Mouse (Mus musculus) forebrain, embryonic 13.5 days (tissue): ENCODE results near the gene Kif1b. TPM values are rescaled to one million over a fixed set of nuclear protein-coding genes. Genes with fewer than 3 reads are reported as not detected.
"Not testable (repeated sequence)": the region's sequence is repeated elsewhere in the genome, so short reads cannot be mapped to it uniquely, and the experiment has no call there.

Experiments used
- ATAC-seq: fragments of 200-750 bp; cut with Nextera tagmentation; 2 replicates; pipeline ENCODE4 v1.8.0; 2017
- H3K27ac ChIP-seq: fragments of 300-500 bp; sonication (generic); 2 replicates; pipeline ENCODE4 v1.5.1; 2015; ENCODE audit warnings: inconsistent platforms, mild to moderate bottlenecking, moderate library complexity
- H3K27me3 ChIP-seq: fragments of 300-500 bp; sonication (generic); 2 replicates; pipeline ENCODE4 v1.6.1; 2015; ENCODE audit warnings: mild to moderate bottlenecking, inconsistent platforms
- H3K36me3 ChIP-seq: fragments of 300-500 bp; sonication (generic); 2 replicates; pipeline ENCODE4 v1.6.1; 2015; ENCODE audit warnings: mild to moderate bottlenecking, inconsistent platforms; ENCODE audit not compliant: poor library complexity, severe bottlenecking
- H3K4me1 ChIP-seq: fragments of 300-500 bp; sonication (generic); 2 replicates; pipeline ENCODE4 v1.6.1; 2015; ENCODE audit warnings: inconsistent platforms
- H3K4me2 ChIP-seq: fragments of 300-500 bp; sonication (generic); 2 replicates; pipeline ENCODE4 v1.6.1; 2015; ENCODE audit warnings: inconsistent platforms, mild to moderate bottlenecking, moderate library complexity
- H3K4me3 ChIP-seq: fragments of 300-500 bp; sonication (generic); 2 replicates; pipeline ENCODE4 v1.5.1; 2015; ENCODE audit warnings: mild to moderate bottlenecking, inconsistent platforms
- H3K9ac ChIP-seq: fragments of 300-500 bp; sonication (generic); 2 replicates; pipeline ENCODE4 v1.6.1; 2015; ENCODE audit warnings: mild to moderate bottlenecking, inconsistent platforms
- H3K9me3 ChIP-seq: fragments of 300-500 bp; sonication (generic); replicated peaks from 2 replicates; pipeline ENCODE4 v1.6.1; 2016; ENCODE audit warnings: inconsistent platforms
- WGBS: fragments of 180-500 bp; shearing (Covaris S2); methylation state at CpG from one replicate; pipeline ENCODE4 v1.1.7; 2015; 5-methylcytosine and 5-hydroxymethylcytosine counted together
- polyA plus RNA-seq: library from polyadenylated mRNA; unstranded; fragments of >200 nt; fragmentation: Nextera tagmentation; extraction: Ambion mirVana; gene quantifications from 2 replicates; pipeline ENCODE4 v1.2.1, GENCODE M21; 2015

Gene Kif1b
- polyA plus RNA-seq, 1 experiment from 2014 or later: 136 TPM

- Histone ChIP-seq H3K9me3 (no peaks in the 10 kb centered on the region), H3K4me2 (no peak overlapping the region), H3K9ac (no peak overlapping the region), H3K27me3 (no peaks in the 10 kb centered on the region), H3K36me3 (peaks cover 60% of the 10 kb centered on the region), H3K27ac (no peak overlapping the region), H3K4me1 (0 out of 2 replicates have a peak, but pooled peaks cover 4% of the 10 kb centered on the region), H3K4me3 (no peak overlapping the region)
- ATAC-seq: no peak
- 85% methylated on average over 6 of the region's 6 CpGs for WGBS
These were observed 130.8 kb downstream of the Kif1b start for GRCm38 (mm10) chr4:149176645-149177044.

GRCm38 (mm10) chr4:149173661-149174060, 133.8 kb downstream of the Kif1b start:
- Histone ChIP-seq H3K9ac (no peak overlapping the region), H3K36me3 (peaks cover 30% of the 10 kb centered on the region), H3K4me3 (no peak overlapping the region), H3K9me3 (no peaks in the 10 kb centered on the region), H3K27ac (no peak overlapping the region), H3K4me1 (0 out of 2 replicates have a peak, but pooled peaks cover 4% of the 10 kb centered on the region), H3K4me2 (no peak overlapping the region), H3K27me3 (no peaks in the 10 kb centered on the region)
- 87% methylated on average over 6 of the region's 6 CpGs for WGBS
- no peak for ATAC-seq

- Histone ChIP-seq H3K9me3 (no peaks in the 10 kb centered on the region), H3K9ac (no peak overlapping the region), H3K36me3 (peaks cover 22% of the 10 kb centered on the region), H3K27me3 (no peaks in the 10 kb centered on the region), H3K4me1 (0 out of 2 replicates have a peak, but pooled peaks cover 4% of the 10 kb centered on the region), H3K4me3 (no peak overlapping the region), H3K4me2 (no peak overlapping the region), H3K27ac (peak overlapping the region; percentile 7; the same call in 1 of the 2 replicates)
- WGBS: 66% methylated on average over 2 of the region's 2 CpGs
- no peak for ATAC-seq
These were observed 134.8 kb downstream of the Kif1b start for GRCm38 (mm10) chr4:149172666-149173065.

- no peak overlapping the region for H3K27ac ChIP-seq
- 92% methylated on average over 5 of the region's 5 CpGs for WGBS
- H3K4me3 ChIP-seq: no peak overlapping the region
- no peak overlapping the region for H3K9ac ChIP-seq
- no peaks in the 10 kb centered on the region for H3K9me3 ChIP-seq
- no peak for ATAC-seq
- H3K27me3 ChIP-seq: no peaks in the 10 kb centered on the region
- peaks cover 18% of the 10 kb centered on the region for H3K36me3 ChIP-seq
- peaks cover 6% of the 10 kb centered on the region; the same call in 1 of the 2 replicates for H3K4me1 ChIP-seq
- H3K4me2 ChIP-seq: no peak overlapping the region
These were observed 135.4 kb downstream of the Kif1b start for GRCm38 (mm10) chr4:149172083-149172482.

GRCm38 (mm10) chr4:149171581-149171981, 135.9 kb downstream of the Kif1b start:
- no peak for ATAC-seq
- H3K4me2 ChIP-seq: no peak overlapping the region
- no peak overlapping the region for H3K4me3 ChIP-seq
- H3K36me3 ChIP-seq: peaks cover 13% of the 10 kb centered on the region
- H3K27ac ChIP-seq: no peak overlapping the region
- H3K4me1 ChIP-seq: peaks cover 8% of the 10 kb centered on the region; the same call in 1 of the 2 replicates
- no peak overlapping the region for H3K9ac ChIP-seq
- no peaks in the 10 kb centered on the region for H3K9me3 ChIP-seq
- no peaks in the 10 kb centered on the region for H3K27me3 ChIP-seq
- WGBS: 79% methylated on average over 5 of the region's 5 CpGs

GRCm38 (mm10) chr4:149170394-149170931, 137.0 kb downstream of the Kif1b start:
- Histone ChIP-seq H3K4me1 (peaks cover 14% of the 10 kb centered on the region), H3K9me3 (no peaks in the 10 kb centered on the region), H3K4me2 (no peak overlapping the region), H3K9ac (no peak overlapping the region), H3K36me3 (peaks cover 6% of the 10 kb centered on the region; the same call in 1 of the 2 replicates), H3K27ac (no peak overlapping the region), H3K4me3 (no peak overlapping the region), H3K27me3 (no peaks in the 10 kb centered on the region)
- ATAC-seq: no peak
- WGBS: 76% methylated on average over 7 of the region's 7 CpGs

- not testable (repeated sequence) for H3K36me3 ChIP-seq, H3K4me3 ChIP-seq, ATAC-seq, H3K4me2 ChIP-seq, H3K27me3 ChIP-seq, H3K9ac ChIP-seq, H3K9me3 ChIP-seq, H3K27ac ChIP-seq
- 69% methylated on average over 7 of the region's 8 CpGs for WGBS
- H3K4me1 ChIP-seq: peaks cover 19% of the 10 kb centered on the region
These were observed 137.6 kb downstream of the Kif1b start for GRCm38 (mm10) chr4:149169926-149170325.

- Histone ChIP-seq H3K4me2 (peak overlapping the region; percentile 70; the same call in 1 of the 2 replicates), H3K9me3 (no peaks in the 10 kb centered on the region), H3K27ac (no peak overlapping the region), H3K36me3 (peaks cover 9% of the 10 kb centered on the region; the same call in 1 of the 2 replicates), H3K4me1 (peaks cover 19% of the 10 kb centered on the region), H3K9ac (no peak overlapping the region), H3K27me3 (no peaks in the 10 kb centered on the region), H3K4me3 (no peak overlapping the region)
- ATAC-seq: no peak
- 80% methylated on average over 2 of the region's 2 CpGs for WGBS
These were observed 139.5 kb downstream of the Kif1b start for GRCm38 (mm10) chr4:149168016-149168415.

- H3K27me3 ChIP-seq: no peaks in the 10 kb centered on the region
- H3K27ac ChIP-seq: peak overlapping the region; percentile 51
- H3K9me3 ChIP-seq: no peaks in the 10 kb centered on the region
- peak overlapping the region; percentile 77 for H3K4me3 ChIP-seq
- no peak; the same call in 1 of the 2 replicates for ATAC-seq
- peaks cover 18% of the 10 kb centered on the region; the same call in 1 of the 2 replicates for H3K36me3 ChIP-seq
- H3K4me2 ChIP-seq: peak overlapping the region; percentile 70
- 2% methylated on average over 27 of the region's 27 CpGs for WGBS
- peak overlapping the region; percentile 65 for H3K9ac ChIP-seq
- peaks cover 19% of the 10 kb centered on the region for H3K4me1 ChIP-seq
These were observed 140.4 kb downstream of the Kif1b start for GRCm38 (mm10) chr4:149166957-149167611.

GRCm38 (mm10) chr4:149166215-149166946, 141.1 kb downstream of the Kif1b start, which contains the start of gene Pgd:
Gene Pgd, minus strand, starts transcription at chr4:149166771.
- H3K4me2 ChIP-seq: peak within 1 kb of the TSS; percentile 70
- peak within 1 kb of the TSS; percentile 77 for H3K4me3 ChIP-seq
- H3K27ac ChIP-seq: peak within 1 kb of the TSS; percentile 51
- no peaks in the 10 kb centered on the region for H3K9me3 ChIP-seq
- H3K4me1 ChIP-seq: peaks cover 19% of the 10 kb centered on the region
- H3K36me3 ChIP-seq: peaks cover 25% of the 10 kb centered on the region
- under 1% methylated on average over 58 of the region's 59 CpGs for WGBS
- ATAC-seq: peak; percentile 100
- peak within 1 kb of the TSS; percentile 82 for H3K9ac ChIP-seq
- H3K27me3 ChIP-seq: no peaks in the 10 kb centered on the region

- Histone ChIP-seq H3K4me3 (no peak overlapping the region), H3K4me2 (no peak overlapping the region), H3K27me3 (no peaks in the 10 kb centered on the region), H3K36me3 (peaks cover 48% of the 10 kb centered on the region), H3K9me3 (no peaks in the 10 kb centered on the region), H3K9ac (no peak overlapping the region), H3K4me1 (peaks cover 19% of the 10 kb centered on the region), H3K27ac (no peak overlapping the region)
- ATAC-seq: no peak
- 65% methylated on average over 5 of the region's 5 CpGs for WGBS
These were observed 143.3 kb downstream of the Kif1b start for GRCm38 (mm10) chr4:149164150-149164549.

GRCm38 (mm10) chr4:149163196-149163595, 144.3 kb downstream of the Kif1b start:
- Histone ChIP-seq H3K4me3 (no peak overlapping the region), H3K9ac (no peak overlapping the region), H3K27me3 (no peaks in the 10 kb centered on the region), H3K36me3 (peaks cover 57% of the 10 kb centered on the region), H3K4me1 (peaks cover 19% of the 10 kb centered on the region), H3K4me2 (no peak overlapping the region), H3K9me3 (no peaks in the 10 kb centered on the region), H3K27ac (no peak overlapping the region)
- 47% methylated on average over 1 of the region's 1 CpGs for WGBS
- no peak for ATAC-seq
